Mouse (Mus musculus): ENCODE data around the gene Eng. TPM values are rescaled to one million over a fixed set of nuclear protein-coding genes. Genes with fewer than 3 reads are reported as not detected.

Gene Eng
- polyA plus RNA-seq, 2 experiments from 2014 or later = not detected

- ATAC-seq = no peak
Observed at GRCm38 (mm10) chr2:32624111-32624748, 22.2 kb upstream of the Eng start.

GRCm38 (mm10) chr2:32625212-32625872 is 21.1 kb upstream of the Eng start:
- ATAC-seq = no peak

- ATAC-seq = no peak
Observed at GRCm38 (mm10) chr2:32625873-32626694, 20.3 kb upstream of the Eng start.

- no peak for ATAC-seq
Observed at GRCm38 (mm10) chr2:32627266-32628043, 18.9 kb upstream of the Eng start.

GRCm38 (mm10) chr2:32628044-32628550 is 18.3 kb upstream of the Eng start:
- ATAC-seq = no peak

GRCm38 (mm10) chr2:32628729-32629128 is 17.7 kb upstream of the Eng start:
- ATAC-seq = no peak

GRCm38 (mm10) chr2:32629276-32629976 is 17.0 kb upstream of the Eng start:
- ATAC-seq = no peak

- ATAC-seq = no peak
Observed at GRCm38 (mm10) chr2:32630036-32630435, 16.4 kb upstream of the Eng start.

- no peak for ATAC-seq
Observed at GRCm38 (mm10) chr2:32631046-32631445, 15.3 kb upstream of the Eng start.

- ATAC-seq = peak; percentile 57
Observed at GRCm38 (mm10) chr2:32631737-32632394, 14.5 kb upstream of the Eng start.

GRCm38 (mm10) chr2:32633660-32634059 is 12.7 kb upstream of the Eng start:
- ATAC-seq = no peak

- ATAC-seq = no peak
Observed at GRCm38 (mm10) chr2:32634277-32635105, 11.9 kb upstream of the Eng start.

GRCm38 (mm10) chr2:32636617-32637016 is 9.8 kb upstream of the Eng start:
- no peak for ATAC-seq

- no peak for ATAC-seq
Observed at GRCm38 (mm10) chr2:32637778-32638281, 8.6 kb upstream of the Eng start.

- ATAC-seq = no peak
Observed at GRCm38 (mm10) chr2:32639632-32640031, 6.8 kb upstream of the Eng start.

GRCm38 (mm10) chr2:32640550-32641051 is 5.8 kb upstream of the Eng start:
- ATAC-seq = no peak

- ATAC-seq = no peak
Observed at GRCm38 (mm10) chr2:32641810-32642209, 4.6 kb upstream of the Eng start.

GRCm38 (mm10) chr2:32642813-32643212 is 3.6 kb upstream of the Eng start:
- no peak for ATAC-seq

- ATAC-seq = no peak
Observed at GRCm38 (mm10) chr2:32644083-32644482, 2.3 kb upstream of the Eng start.
